In the genomic region with DNA sequence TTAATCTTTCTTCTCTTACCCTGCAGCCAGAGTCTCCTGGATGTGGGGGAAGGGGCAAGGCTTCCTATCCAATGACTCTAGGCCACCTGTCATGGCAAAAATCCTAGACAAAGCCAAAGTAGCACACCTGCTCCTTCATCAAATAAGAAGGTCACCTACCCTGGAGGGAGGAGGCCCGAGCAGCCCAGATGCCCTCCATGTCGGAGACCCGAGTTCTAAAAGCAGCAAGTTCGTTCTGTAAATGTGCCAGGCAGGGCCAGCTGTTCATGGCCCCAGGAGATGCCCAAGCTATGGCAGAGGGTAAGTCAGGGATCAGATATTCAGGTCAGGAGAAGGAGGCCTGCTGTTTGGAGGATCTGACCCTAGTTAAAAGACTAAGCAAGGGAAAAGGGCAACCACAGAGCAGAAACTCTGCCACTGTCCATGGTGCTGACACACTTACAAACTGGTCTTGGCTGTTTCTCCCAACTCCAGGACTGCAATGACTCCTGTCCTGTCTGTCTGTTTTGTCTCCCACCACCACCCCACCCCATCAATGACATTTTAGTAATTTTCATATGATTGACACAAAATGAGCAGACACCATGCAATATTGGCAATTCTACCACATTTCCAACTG, we compare ENCODE assay signal across 11 mouse cellular contexts.
DNase-seq lines count a peak whose midpoint lies in the region; ATAC-seq lines count a peak whose summit lies in the region.
"Had no signal": no experiment of that assay in that cellular context is flagged by ENCODE, and none has a peak within 500 bp of the region (broad histone marks: within the 10 kb centered on the region; RNA-seq: fewer than 3 reads in every experiment).

No protein-coding gene starts in this region.

- no peak overlapping the region for H3K4me3 ChIP-seq in intestine, embryonic 14.5 days (ENCODE audit: low read depth, low read length)
- H3K4me3 ChIP-seq in intestine, embryonic 15.5 days (replicated peaks) = no peak overlapping the region
- H3K4me3 ChIP-seq in embryonic facial prominence, embryonic 14.5 days (ENCODE audit: low read depth, low read length) = no peak overlapping the region

- H3K4me2 ChIP-seq in intestine, embryonic 14.5 days (ENCODE audit: low read length) = no peak overlapping the region
- no peak overlapping the region for H3K4me2 ChIP-seq in intestine, embryonic 15.5 days (replicated peaks)
- no peak overlapping the region for H3K4me2 ChIP-seq in embryonic facial prominence, embryonic 14.5 days (ENCODE audit: low read depth, low read length)

- ATAC-seq in intestine, embryonic 14.5 days (replicated peaks; ENCODE audit: low FRiP score, low TSS enrichment, low read depth) = no peak
- ATAC-seq in intestine, embryonic 15.5 days = no peak
- ATAC-seq in embryonic facial prominence, embryonic 14.5 days (ENCODE audit: low read depth) = no peak
- ATAC-seq: forebrain, embryonic 16.5 days; inflammation-experienced regulatory T-cells, adult 6 months had no signal

- DNase-seq in intestine, embryonic 14.5 days (ENCODE audit: low spot score) = peak; percentile 76
- DNase-seq in A20 (ENCODE audit: low read depth, low spot score) (peak; percentile 19), R1 (ENCODE audit: low read depth, low spot score) (peak; percentile 52)
- DNase-seq in embryonic facial prominence, embryonic 14.5 days (ENCODE audit: low spot score) = peak; percentile 59
- DNase-seq in gastrocnemius, postnatal 36 days = no peak
- no peak for DNase-seq in layer of hippocampus, adult 18-20 months (ENCODE audit: low spot score in 2 of 2)
- DNase-seq in urinary bladder, postnatal 25 days (ENCODE audit: low spot score) = no peak
- DNase-seq: right cerebral cortex, postnatal 25 days had no signal

- no peaks in the 10 kb centered on the region for H3K4me1 ChIP-seq in intestine, embryonic 14.5 days (replicated peaks; ENCODE audit: control insufficient read depth, insufficient read depth, low read length)
- no peaks in the 10 kb centered on the region for H3K4me1 ChIP-seq in intestine, embryonic 15.5 days (replicated peaks)
- no peaks in the 10 kb centered on the region for H3K4me1 ChIP-seq in embryonic facial prominence, embryonic 14.5 days (ENCODE audit: control insufficient read depth, insufficient read depth, low read length)

- no peaks in the 10 kb centered on the region for H3K36me3 ChIP-seq in intestine, embryonic 14.5 days (ENCODE audit: control insufficient read depth, insufficient read depth, low read length)
- no peaks in the 10 kb centered on the region for H3K36me3 ChIP-seq in intestine, embryonic 15.5 days
- no peaks in the 10 kb centered on the region for H3K36me3 ChIP-seq in embryonic facial prominence, embryonic 14.5 days (ENCODE audit: control insufficient read depth, insufficient read depth, low read length)

- H3K9me3 ChIP-seq in intestine, embryonic 14.5 days (ENCODE audit: control insufficient read depth, low read length) = no peaks in the 10 kb centered on the region
- no peaks in the 10 kb centered on the region for H3K9me3 ChIP-seq in intestine, embryonic 15.5 days
- H3K9me3 ChIP-seq in embryonic facial prominence, embryonic 14.5 days (ENCODE audit: control insufficient read depth, low read length) = no peaks in the 10 kb centered on the region

- WGBS in intestine, embryonic 14.5 days = 93% methylated on average over 4 of the region's 4 CpGs
- WGBS in intestine, embryonic 15.5 days = 91% methylated on average over 4 of the region's 4 CpGs
- 86% methylated on average over 4 of the region's 4 CpGs for WGBS in embryonic facial prominence, embryonic 14.5 days

- H3K27ac ChIP-seq in intestine, embryonic 14.5 days (ENCODE audit: low read depth) = no peak overlapping the region
- no peak overlapping the region for H3K27ac ChIP-seq in intestine, embryonic 15.5 days
- no peak overlapping the region for H3K27ac ChIP-seq in embryonic facial prominence, embryonic 14.5 days (replicated peaks; ENCODE audit: low read depth, low read length)

- H3K9ac ChIP-seq in intestine, embryonic 14.5 days (ENCODE audit: low read length) = no peak overlapping the region
- H3K9ac ChIP-seq in intestine, embryonic 15.5 days = no peak overlapping the region
- H3K9ac ChIP-seq in embryonic facial prominence, embryonic 14.5 days (ENCODE audit: low read depth, low read length) = no peak overlapping the region

- no peaks in the 10 kb centered on the region for H3K27me3 ChIP-seq in intestine, embryonic 14.5 days (replicated peaks; ENCODE audit: control insufficient read depth, insufficient read depth, low read length)
- no peaks in the 10 kb centered on the region; the same call in 1 of the 2 replicates for H3K27me3 ChIP-seq in intestine, embryonic 15.5 days (replicated peaks)
- H3K27me3 ChIP-seq in embryonic facial prominence, embryonic 14.5 days (replicated peaks; ENCODE audit: control insufficient read depth, insufficient read depth, low read length) = no peaks in the 10 kb centered on the region

- intact Hi-C loops in gastrocnemius, postnatal 36 days (cut with DNase I) = no loop called here

Comparison
In these comparisons a context has a peak if more than half of its experiments do, and no peak if none do; other contexts are left out.
1. DNase-seq: peak in intestine, embryonic 14.5 days (single experiment), A20 (single experiment), R1 (single experiment) and embryonic facial prominence, embryonic 14.5 days (single experiment); none in gastrocnemius, postnatal 36 days (0 of 2), layer of hippocampus, adult 18-20 months (0 of 2) and urinary bladder, postnatal 25 days (single experiment).